Mouse (Mus musculus): ENCODE data around the gene Mettl17. TPM values are rescaled to one million over a fixed set of nuclear protein-coding genes. Genes with fewer than 3 reads are reported as not detected.
"Not testable (repeated sequence)": the region's sequence is repeated elsewhere in the genome, so short reads cannot be mapped to it uniquely, and the experiment has no call there.

Gene Mettl17
- 76.0 and 87.5 TPM in 2 replicates for polyA plus RNA-seq (2014; fragmentation: Nextera tagmentation; extraction: Ambion mirVana)

DNA sequence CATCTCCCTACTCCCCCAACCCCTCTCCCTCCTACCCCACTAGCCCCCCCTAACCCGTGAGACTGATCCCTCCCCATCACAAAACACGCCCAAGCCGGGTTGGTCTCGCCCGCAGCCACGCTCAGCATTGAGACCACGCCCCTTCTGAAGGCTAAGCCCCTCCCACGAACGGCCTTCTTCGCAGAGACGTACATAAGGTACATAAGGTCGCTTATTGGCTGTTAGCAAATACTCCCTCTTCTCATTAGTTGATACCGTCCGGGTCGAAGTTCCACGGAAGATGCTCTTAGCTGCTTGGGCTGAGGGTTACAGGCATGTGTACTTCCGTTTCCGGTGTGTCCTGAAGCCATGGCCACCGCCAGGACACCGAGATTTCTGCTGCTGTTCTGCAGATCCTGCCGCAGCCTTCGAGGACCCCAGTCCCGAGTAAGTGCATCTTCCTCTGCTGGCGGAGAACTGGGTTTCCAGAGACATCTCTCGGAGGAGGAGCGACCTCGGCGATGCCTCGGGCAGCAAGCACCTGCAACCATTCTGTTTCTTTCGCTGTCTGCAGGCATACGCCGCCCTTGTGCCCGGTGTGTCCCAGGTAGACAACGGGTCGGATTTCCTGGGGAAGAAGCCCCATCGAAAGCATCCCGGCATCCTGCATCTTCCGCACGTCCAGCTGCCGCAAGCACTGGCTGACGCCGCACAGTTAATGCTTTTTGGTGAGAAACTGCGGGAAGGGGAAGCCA, at the start of gene Mettl17:
TSS of gene Mettl17 (plus strand) at position 245 of the 734 bp plus-strand sequence.
- Histone ChIP-seq H3K4me2 (replicated peaks) (peak within 1 kb of the TSS; percentile 75), H3K27ac (peak within 1 kb of the TSS; percentile 79), H3K4me3 (replicated peaks; ENCODE audit: low read length) (peak within 1 kb of the TSS; percentile 73), H3K9me3 (ENCODE audit: control insufficient read depth, low read length) (no peaks in the 10 kb centered on the region), H3K27me3 (ENCODE audit: control insufficient read depth, insufficient read depth, low read length) (no peaks in the 10 kb centered on the region), H3K36me3 (replicated peaks; ENCODE audit: control insufficient read depth, insufficient read depth) (peaks cover 34% of the 10 kb centered on the region), H3K9ac (peak within 1 kb of the TSS; percentile 82), H3K4me1 (replicated peaks; ENCODE audit: control insufficient read depth, insufficient read depth, low read length) (peaks cover 10% of the 10 kb centered on the region)
- DNase-seq (ENCODE audit: low spot score) (peak; percentile 96), ATAC-seq (ENCODE audit: low FRiP score) (peak; percentile 99)
- under 1% methylated on average over 43 of the region's 43 CpGs for WGBS

DNA sequence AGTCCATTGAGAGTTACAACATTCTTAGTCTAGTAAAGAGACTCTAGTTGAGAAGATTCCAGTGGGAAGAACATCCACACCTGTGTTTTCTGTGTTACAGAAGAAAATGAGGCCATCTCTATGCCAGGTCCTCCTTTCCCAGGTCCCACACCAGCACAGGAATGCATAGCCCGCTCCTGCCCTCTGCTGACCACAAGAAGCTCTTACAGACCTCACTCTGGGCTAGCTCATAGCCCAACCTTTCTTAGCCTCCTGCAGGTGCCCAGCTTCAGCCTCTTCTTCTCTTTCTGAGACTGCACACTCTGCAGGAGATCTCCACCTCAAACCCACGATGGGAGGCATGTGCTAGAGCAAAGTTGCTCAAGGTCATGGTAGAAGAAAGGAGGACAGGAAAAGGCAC, 46.2 kb upstream of the Mettl17 start:
- not testable (repeated sequence) for H3K4me2 ChIP-seq (replicated peaks); H3K4me1 ChIP-seq (replicated peaks; ENCODE audit: control insufficient read depth, insufficient read depth, low read length); H3K9me3 ChIP-seq (ENCODE audit: control insufficient read depth, low read length); H3K27me3 ChIP-seq (ENCODE audit: control insufficient read depth, insufficient read depth, low read length); DNase-seq (ENCODE audit: low spot score); H3K27ac ChIP-seq; H3K36me3 ChIP-seq (replicated peaks; ENCODE audit: control insufficient read depth, insufficient read depth); H3K9ac ChIP-seq; H3K4me3 ChIP-seq (replicated peaks; ENCODE audit: low read length); ATAC-seq (ENCODE audit: low FRiP score)
- WGBS = 23% methylated on average over 2 of the region's 2 CpGs

DNA sequence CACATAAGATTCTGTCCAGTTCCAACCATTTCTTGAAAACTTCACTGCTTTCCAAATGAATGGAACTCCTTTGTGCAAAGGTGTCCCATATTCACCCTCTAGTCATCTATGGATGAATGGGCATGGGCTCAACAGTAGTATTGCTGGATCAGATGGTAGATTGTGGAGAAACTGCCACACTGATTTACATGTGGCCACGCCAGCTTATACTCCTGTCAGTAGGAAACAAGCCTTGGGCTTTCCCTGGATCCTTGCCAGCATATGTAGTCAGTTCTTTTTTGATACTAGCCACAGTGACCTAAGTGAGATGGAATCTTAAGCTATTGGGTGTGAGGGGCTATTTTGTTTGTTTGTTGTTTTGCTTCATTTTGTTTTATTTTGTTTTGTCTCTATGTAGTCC, 42.4 kb upstream of the Mettl17 start:
- Histone ChIP-seq H3K9me3 (ENCODE audit: control insufficient read depth, low read length) (no peaks in the 10 kb centered on the region), H3K4me2 (replicated peaks) (no peak overlapping the region), H3K9ac (no peak overlapping the region), H3K27ac (no peak overlapping the region), H3K4me3 (replicated peaks; ENCODE audit: low read length) (no peak overlapping the region), H3K4me1 (replicated peaks; ENCODE audit: control insufficient read depth, insufficient read depth, low read length) (no peaks in the 10 kb centered on the region), H3K36me3 (replicated peaks; ENCODE audit: control insufficient read depth, insufficient read depth) (no peaks in the 10 kb centered on the region), H3K27me3 (ENCODE audit: control insufficient read depth, insufficient read depth, low read length) (no peaks in the 10 kb centered on the region)
- WGBS = 72% methylated on average over 1 of the region's 1 CpGs
- DNase-seq (ENCODE audit: low spot score) (no peak), ATAC-seq (ENCODE audit: low FRiP score) (no peak)

DNA sequence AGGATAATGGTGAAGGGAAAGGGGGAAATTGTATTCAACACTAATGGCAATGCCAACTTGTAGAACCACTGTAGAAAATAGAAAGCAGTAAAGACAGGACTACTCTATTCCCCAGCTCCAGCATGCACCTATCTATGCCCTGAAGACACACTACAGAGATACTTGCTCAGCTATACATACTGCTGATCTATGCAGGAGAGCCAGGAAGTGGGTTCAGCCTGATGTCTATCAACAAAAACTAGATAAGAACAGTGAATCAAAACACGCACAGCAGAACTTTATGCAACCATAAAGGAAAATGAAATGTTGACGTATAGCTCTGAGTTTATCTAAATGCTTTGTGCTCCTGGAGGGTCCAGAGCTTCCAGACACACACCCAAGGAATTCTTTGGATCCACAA, 41.9 kb upstream of the Mettl17 start:
- no peak for ATAC-seq (ENCODE audit: low FRiP score)
- Histone ChIP-seq H3K4me3 (replicated peaks; ENCODE audit: low read length) (no peak overlapping the region), H3K4me2 (replicated peaks) (no peak overlapping the region), H3K9me3 (ENCODE audit: control insufficient read depth, low read length) (no peaks in the 10 kb centered on the region), H3K36me3 (replicated peaks; ENCODE audit: control insufficient read depth, insufficient read depth) (no peaks in the 10 kb centered on the region), H3K27me3 (ENCODE audit: control insufficient read depth, insufficient read depth, low read length) (no peaks in the 10 kb centered on the region), H3K9ac (no peak overlapping the region), H3K4me1 (replicated peaks; ENCODE audit: control insufficient read depth, insufficient read depth, low read length) (no peaks in the 10 kb centered on the region), H3K27ac (no peak overlapping the region)
- WGBS = 97% methylated on average over 2 of the region's 2 CpGs
- DNase-seq (ENCODE audit: low spot score) = no peak

DNA sequence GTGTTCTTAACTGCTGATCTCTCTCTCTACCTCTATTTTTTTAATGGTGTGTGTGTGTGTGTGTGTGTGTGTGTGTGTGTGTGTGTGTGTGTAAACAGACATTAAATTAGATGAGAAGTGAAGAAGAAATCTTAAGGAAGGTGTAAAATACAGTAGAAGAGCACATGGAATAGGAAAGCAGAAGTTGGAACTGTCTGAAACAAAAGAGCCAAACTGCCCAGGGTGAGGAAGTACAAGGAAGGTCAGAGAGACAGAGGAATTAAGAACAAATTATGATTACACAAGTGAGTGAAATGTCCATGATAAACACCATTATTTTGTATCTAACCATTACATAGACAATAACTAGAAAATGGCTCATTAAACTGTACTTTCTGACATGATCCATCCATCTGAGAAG, 40.8 kb upstream of the Mettl17 start:
- Histone ChIP-seq H3K27me3 (ENCODE audit: control insufficient read depth, insufficient read depth, low read length) (no peaks in the 10 kb centered on the region), H3K9ac (no peak overlapping the region), H3K9me3 (ENCODE audit: control insufficient read depth, low read length) (no peaks in the 10 kb centered on the region), H3K4me3 (replicated peaks; ENCODE audit: low read length) (no peak overlapping the region), H3K36me3 (replicated peaks; ENCODE audit: control insufficient read depth, insufficient read depth) (no peaks in the 10 kb centered on the region), H3K4me2 (replicated peaks) (no peak overlapping the region), H3K27ac (no peak overlapping the region), H3K4me1 (replicated peaks; ENCODE audit: control insufficient read depth, insufficient read depth, low read length) (no peaks in the 10 kb centered on the region)
- ATAC-seq (ENCODE audit: low FRiP score) (no peak), DNase-seq (ENCODE audit: low spot score) (no peak)

DNA sequence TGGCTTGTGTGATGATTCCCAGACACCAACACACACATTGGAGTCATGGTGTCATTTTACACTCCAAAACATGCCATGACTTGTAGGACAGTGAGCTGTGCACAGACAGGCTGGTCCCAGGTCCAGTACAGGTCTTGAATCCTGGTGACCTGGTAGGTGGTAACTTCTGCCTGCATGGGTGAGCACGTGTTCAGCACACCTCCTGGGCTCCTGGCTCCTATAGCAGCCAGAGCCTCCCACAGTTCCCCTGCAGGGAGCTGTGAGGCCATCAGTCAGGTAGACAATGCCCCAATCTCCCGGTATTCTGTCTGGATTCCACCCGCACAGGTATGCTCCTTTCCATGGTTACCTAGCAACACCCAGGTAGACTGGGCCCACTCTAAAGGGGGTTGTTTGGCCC, 38.1 kb upstream of the Mettl17 start:
- Histone ChIP-seq H3K9ac (no peak overlapping the region), H3K4me1 (replicated peaks; ENCODE audit: control insufficient read depth, insufficient read depth, low read length) (no peaks in the 10 kb centered on the region), H3K27ac (no peak overlapping the region), H3K27me3 (ENCODE audit: control insufficient read depth, insufficient read depth, low read length) (no peaks in the 10 kb centered on the region), H3K4me3 (replicated peaks; ENCODE audit: low read length) (no peak overlapping the region), H3K4me2 (replicated peaks) (no peak overlapping the region), H3K9me3 (ENCODE audit: control insufficient read depth, low read length) (no peaks in the 10 kb centered on the region), H3K36me3 (replicated peaks; ENCODE audit: control insufficient read depth, insufficient read depth) (no peaks in the 10 kb centered on the region)
- WGBS = 81% methylated on average over 3 of the region's 3 CpGs
- no peak for ATAC-seq (ENCODE audit: low FRiP score)
- no peak for DNase-seq (ENCODE audit: low spot score)

DNA sequence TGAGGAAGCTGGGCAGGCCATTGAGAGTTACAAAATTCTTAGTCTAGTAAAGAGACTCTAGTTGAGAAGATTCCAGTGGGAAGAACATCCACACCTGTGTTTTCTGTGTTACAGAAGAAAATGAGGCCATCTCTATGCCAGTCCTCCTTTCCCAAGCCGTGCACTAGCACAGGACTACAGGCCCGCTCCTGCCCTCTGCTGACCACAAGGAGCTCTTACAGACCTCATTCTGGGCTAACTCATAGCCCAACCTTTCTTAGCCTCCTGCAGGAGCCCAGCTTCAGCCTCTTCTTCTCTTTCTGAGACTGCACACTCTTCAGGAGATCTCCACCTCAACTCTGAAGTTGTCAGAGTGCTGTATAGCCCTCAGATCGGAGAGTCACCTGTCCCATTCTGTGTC, 33.6 kb upstream of the Mettl17 start:
- not testable (repeated sequence) for H3K36me3 ChIP-seq (replicated peaks; ENCODE audit: control insufficient read depth, insufficient read depth); H3K27ac ChIP-seq; DNase-seq (ENCODE audit: low spot score); ATAC-seq (ENCODE audit: low FRiP score); H3K9me3 ChIP-seq (ENCODE audit: control insufficient read depth, low read length); H3K27me3 ChIP-seq (ENCODE audit: control insufficient read depth, insufficient read depth, low read length); H3K9ac ChIP-seq; H3K4me3 ChIP-seq (replicated peaks; ENCODE audit: low read length); H3K4me2 ChIP-seq (replicated peaks); H3K4me1 ChIP-seq (replicated peaks; ENCODE audit: control insufficient read depth, insufficient read depth, low read length)
- WGBS = 34% methylated on average over 3 of the region's 3 CpGs

DNA sequence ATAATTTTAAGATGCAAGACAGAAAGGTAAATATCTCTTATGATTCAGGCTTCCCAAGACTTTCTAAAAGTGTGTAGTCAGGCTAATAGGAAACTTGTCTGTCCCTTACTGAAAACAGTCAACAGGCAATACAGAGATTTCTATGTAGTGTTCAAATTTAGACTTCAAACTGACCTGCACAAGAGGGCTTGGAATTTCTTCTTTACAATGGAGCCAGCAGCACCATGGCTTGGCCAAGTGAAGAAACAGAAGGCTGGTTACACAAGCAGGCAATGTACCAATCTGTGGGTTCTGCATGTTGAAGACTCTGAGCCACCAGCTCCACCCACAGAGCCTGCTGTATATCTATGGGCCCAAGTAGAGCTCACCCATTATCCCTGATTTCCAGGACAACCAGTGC, 31.2 kb upstream of the Mettl17 start, which contains the start of gene Ear6:
TSS of gene Ear6 (plus strand) at position 301 of the 400 bp plus-strand sequence.
- Histone ChIP-seq H3K9me3 (ENCODE audit: control insufficient read depth, low read length) (no peaks in the 10 kb centered on the region), H3K4me1 (replicated peaks; ENCODE audit: control insufficient read depth, insufficient read depth, low read length) (no peaks in the 10 kb centered on the region), H3K4me2 (replicated peaks) (no peak within 1 kb of the TSS), H3K27me3 (ENCODE audit: control insufficient read depth, insufficient read depth, low read length) (no peaks in the 10 kb centered on the region), H3K27ac (no peak within 1 kb of the TSS), H3K9ac (no peak within 1 kb of the TSS), H3K4me3 (replicated peaks; ENCODE audit: low read length) (no peak within 1 kb of the TSS), H3K36me3 (replicated peaks; ENCODE audit: control insufficient read depth, insufficient read depth) (no peaks in the 10 kb centered on the region)
- no peak for ATAC-seq (ENCODE audit: low FRiP score)
- DNase-seq (ENCODE audit: low spot score) = no peak

DNA sequence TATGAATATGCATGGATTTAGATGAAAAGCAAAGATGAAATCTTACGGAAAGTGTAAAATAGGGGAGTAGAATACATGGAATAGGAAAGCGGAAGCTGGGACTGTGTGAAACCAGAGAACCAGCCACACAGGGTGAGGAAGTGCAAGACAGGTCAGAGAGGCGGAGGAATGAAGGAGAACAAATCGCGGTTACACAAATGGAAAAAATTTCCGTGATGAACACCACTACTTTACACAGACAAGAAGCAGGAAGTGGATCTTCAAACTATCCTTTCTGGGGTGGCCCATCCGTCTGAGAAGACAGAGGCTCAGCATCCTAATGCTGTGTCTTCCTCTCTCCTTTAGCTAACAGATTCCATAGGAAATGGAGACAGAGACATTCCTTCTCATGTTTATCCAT, 29.4 kb upstream of the Mettl17 start:
- not testable (repeated sequence) for H3K9me3 ChIP-seq (ENCODE audit: control insufficient read depth, low read length); H3K27ac ChIP-seq; H3K27me3 ChIP-seq (ENCODE audit: control insufficient read depth, insufficient read depth, low read length); H3K4me3 ChIP-seq (replicated peaks; ENCODE audit: low read length); H3K4me1 ChIP-seq (replicated peaks; ENCODE audit: control insufficient read depth, insufficient read depth, low read length); ATAC-seq (ENCODE audit: low FRiP score); H3K9ac ChIP-seq; H3K36me3 ChIP-seq (replicated peaks; ENCODE audit: control insufficient read depth, insufficient read depth); H3K4me2 ChIP-seq (replicated peaks); DNase-seq (ENCODE audit: low spot score)
- 88% methylated on average over 7 of the region's 7 CpGs for WGBS

DNA sequence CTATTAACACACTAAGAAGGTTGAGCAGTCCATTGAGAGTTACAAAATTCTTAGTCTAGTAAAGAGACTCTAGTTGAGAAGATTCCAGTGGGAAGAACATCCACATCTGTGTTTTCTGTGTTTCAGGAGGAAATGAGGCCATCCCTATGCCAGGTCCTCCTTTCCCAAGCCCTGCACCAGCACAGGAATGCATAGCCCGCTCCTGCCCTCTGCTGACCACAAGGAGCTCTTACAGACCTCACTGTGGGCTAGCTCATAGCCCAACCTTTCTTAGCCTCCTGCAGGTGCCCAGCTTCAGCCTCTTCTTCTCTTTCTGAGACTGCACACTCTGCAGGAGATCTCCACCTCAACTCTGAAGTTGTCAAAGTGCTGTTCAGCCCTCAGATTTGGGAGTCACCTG, 21.0 kb upstream of the Mettl17 start:
- not testable (repeated sequence) for H3K27me3 ChIP-seq (ENCODE audit: control insufficient read depth, insufficient read depth, low read length); H3K4me3 ChIP-seq (replicated peaks; ENCODE audit: low read length); ATAC-seq (ENCODE audit: low FRiP score); H3K4me2 ChIP-seq (replicated peaks); H3K9me3 ChIP-seq (ENCODE audit: control insufficient read depth, low read length); H3K27ac ChIP-seq; H3K9ac ChIP-seq; H3K36me3 ChIP-seq (replicated peaks; ENCODE audit: control insufficient read depth, insufficient read depth); H3K4me1 ChIP-seq (replicated peaks; ENCODE audit: control insufficient read depth, insufficient read depth, low read length)
- DNase-seq (ENCODE audit: low spot score) = peak; percentile 26
- 0% methylated on average over 1 of the region's 1 CpGs for WGBS
